Mouse (Mus musculus) frontal cortex, postnatal 14 days (tissue): Measurements from ENCODE around the gene Akr1b3.

Experiments
- DNase-seq, 2 experiments: peaks; one replicate each; pipeline ENCODE4 v3.0.0; 2022; ENCODE audit warnings: low spot score in 2 of 2

Gene Akr1b3

GRCm38 (mm10) chr6:34270717-34271116, 46.6 kb downstream of the Akr1b3 start:
- DNase-seq = no peak

- DNase-seq = no peak
These were observed 58.7 kb downstream of the Akr1b3 start for GRCm38 (mm10) chr6:34258546-34258945.
